Mouse (Mus musculus) embryonic facial prominence, embryonic 11.5 days (tissue): ENCODE measurements around the gene Cenpu. TPM values are rescaled to one million over a fixed set of nuclear protein-coding genes. Genes with fewer than 3 reads are reported as not detected.

Experiments
- ATAC-seq: fragments of 200-750 bp; cut with Nextera tagmentation; replicated peaks from 2 replicates; pipeline ENCODE4 v1.8.0; 2017; ENCODE audit warnings: low read depth; ENCODE audit not compliant: insufficient number of reproducible peaks, low FRiP score, low TSS enrichment
- DNase-seq: peaks from one replicate; pipeline ENCODE4 v3.0.0-alpha.2; 2015; ENCODE audit warnings: low spot score
- H3K27ac ChIP-seq: fragments of 300-500 bp; sonication (generic); replicated peaks from 2 replicates; pipeline ENCODE4 v1.5.1; 2014; ENCODE audit warnings: mild to moderate bottlenecking, low read depth, low read length, control low read depth
- H3K27me3 ChIP-seq: fragments of 300-500 bp; sonication (generic); 2 replicates; pipeline ENCODE4 v1.6.1; 2014; ENCODE audit warnings: mild to moderate bottlenecking, low read length, moderate library complexity, mixed read lengths; ENCODE audit not compliant: control insufficient read depth, insufficient read depth
- H3K36me3 ChIP-seq: fragments of 300-500 bp; sonication (generic); replicated peaks from 2 replicates; pipeline ENCODE4 v1.6.1; 2014; ENCODE audit warnings: low read depth, mild to moderate bottlenecking, low read length, moderate library complexity, mixed read lengths; ENCODE audit not compliant: control insufficient read depth, insufficient read depth
- H3K4me1 ChIP-seq: fragments of 300-500 bp; sonication (generic); 2 replicates; pipeline ENCODE4 v1.6.1; 2014; ENCODE audit warnings: low read length, mixed read lengths; ENCODE audit not compliant: control insufficient read depth, insufficient read depth
- H3K4me2 ChIP-seq: fragments of 300-500 bp; sonication (generic); 2 replicates; pipeline ENCODE4 v1.6.1; 2014; ENCODE audit warnings: low read depth, mild to moderate bottlenecking, control low read depth, low read length, moderate library complexity
- H3K4me3 ChIP-seq: fragments of 300-500 bp; sonication (generic); 2 replicates; pipeline ENCODE4 v1.5.1; 2014; ENCODE audit warnings: low read depth, low read length, control low read depth
- H3K9ac ChIP-seq: fragments of 300-500 bp; sonication (generic); replicated peaks from 2 replicates; pipeline ENCODE4 v1.6.1; 2014; ENCODE audit warnings: mild to moderate bottlenecking, control low read depth, low read length
- H3K9me3 ChIP-seq: fragments of 300-500 bp; sonication (generic); replicated peaks from 2 replicates; pipeline ENCODE4 v1.6.1; 2016; ENCODE audit warnings: mild to moderate bottlenecking, low read length, inconsistent platforms, mixed read lengths; ENCODE audit not compliant: control insufficient read depth
- WGBS: fragments of 180-500 bp; shearing (Covaris S2); extraction: QIAGEN DNeasy Blood & Tissue Kit; methylation state at CpG from one replicate; pipeline ENCODE4 v1.1.7; 2014; 5-methylcytosine and 5-hydroxymethylcytosine counted together
- polyA plus RNA-seq: library from polyadenylated mRNA; unstranded; fragments of >200 nt; fragmentation: Nextera tagmentation; extraction: Ambion mirVana; gene quantifications from 2 replicates; pipeline ENCODE4 v1.2.1, GENCODE M21; 2014

Cenpu gene
- polyA plus RNA-seq, result 29.4 and 36.0 TPM in 2 replicates

DNA sequence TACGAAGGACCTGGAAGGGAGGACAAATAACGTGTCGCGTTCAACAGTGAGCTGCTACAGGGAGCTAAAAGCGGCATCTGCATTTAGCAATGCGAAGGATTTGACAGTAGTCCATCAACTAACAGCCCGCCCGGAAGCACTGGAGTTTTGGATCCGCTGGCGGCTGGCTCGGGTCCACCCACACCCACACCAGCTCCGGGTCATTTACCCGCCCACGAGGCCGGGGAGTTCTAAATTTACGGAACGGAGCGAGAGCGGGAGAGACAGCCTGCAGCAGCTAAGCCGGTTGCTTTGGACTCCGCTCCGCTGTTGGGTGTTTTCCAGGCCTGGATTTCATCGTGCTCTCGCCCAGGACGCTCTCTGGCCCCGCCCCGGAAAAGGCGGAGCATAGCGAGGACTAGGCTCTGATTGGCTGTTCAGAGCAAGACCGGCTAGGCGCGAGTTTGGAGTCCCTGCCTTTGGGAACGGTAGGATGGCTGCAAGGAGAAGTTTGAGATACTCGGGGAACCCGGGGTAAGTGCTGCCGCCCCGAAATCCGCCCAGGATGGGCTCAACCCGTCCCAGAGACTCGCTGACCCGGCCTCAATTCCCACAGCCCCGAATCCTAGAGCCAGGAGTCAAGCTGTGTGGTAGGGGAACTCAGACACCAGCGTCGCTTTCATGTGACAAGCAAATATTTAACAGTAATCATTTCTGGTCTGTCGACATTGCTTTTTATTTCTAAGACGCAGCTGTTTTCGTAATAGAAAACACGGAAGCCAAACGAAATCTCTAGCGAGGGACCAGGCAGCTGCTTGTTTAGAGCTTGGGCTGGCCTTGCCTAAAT is at the start of gene Cenpu:
Gene Cenpu, plus strand, starts transcription at position 414 of the 826 bp plus-strand sequence.
- Histone ChIP-seq H3K27me3 (no peaks in the 10 kb centered on the region), H3K9ac (peak within 1 kb of the TSS; percentile 65), H3K36me3 (no peaks in the 10 kb centered on the region; the same call in 1 of the 2 replicates), H3K4me3 (peak within 1 kb of the TSS; percentile 68), H3K4me2 (peak within 1 kb of the TSS; percentile 53), H3K4me1 (no peaks in the 10 kb centered on the region), H3K9me3 (no peaks in the 10 kb centered on the region), H3K27ac (no peak within 1 kb of the TSS)
- ATAC-seq (peak; percentile 97), DNase-seq (peak; percentile 100)
- WGBS, result under 1% methylated on average over 50 of the region's 50 CpGs

DNA sequence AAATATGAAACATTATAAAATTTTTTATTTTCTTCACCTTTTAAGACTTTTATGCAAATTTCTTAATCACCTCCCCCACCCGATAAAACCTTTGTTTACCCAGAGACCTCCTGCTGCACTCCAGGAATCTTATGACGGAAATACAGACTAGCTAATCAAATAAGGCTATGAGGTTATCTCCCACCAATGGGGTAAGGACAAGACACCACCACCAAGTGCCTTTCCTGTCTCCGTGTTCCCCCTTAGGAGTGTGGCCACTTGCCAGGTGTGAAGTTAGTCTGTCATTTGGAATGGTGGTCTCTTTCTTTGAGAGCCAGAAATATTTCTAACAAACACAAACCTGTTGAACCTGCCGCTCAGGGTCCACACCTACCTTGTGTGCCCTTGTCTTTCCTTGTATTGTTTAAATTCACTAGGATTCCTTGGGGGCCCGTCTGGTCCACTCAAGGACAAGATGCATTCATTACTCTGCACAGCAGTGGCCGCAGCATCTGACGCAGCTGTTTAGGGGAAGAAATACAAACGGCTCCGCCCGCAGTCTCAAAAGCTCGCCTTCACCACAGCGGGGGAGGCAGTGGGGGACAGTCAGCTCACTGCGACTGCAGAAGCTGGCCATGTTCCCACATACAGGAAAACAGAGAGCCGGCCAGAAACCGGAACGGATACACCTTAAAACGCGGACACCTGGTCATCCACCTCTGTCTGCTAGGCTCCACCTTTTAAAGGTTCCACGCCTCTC is 49.3 kb upstream of the Cenpu start:
- Histone ChIP-seq H3K27ac (no peak overlapping the region), H3K4me1 (no peaks in the 10 kb centered on the region), H3K9ac (no peak overlapping the region), H3K4me3 (peak overlapping the region; percentile 8; the same call in 1 of the 2 replicates), H3K4me2 (peak overlapping the region; percentile 27), H3K9me3 (no peaks in the 10 kb centered on the region), H3K27me3 (no peaks in the 10 kb centered on the region), H3K36me3 (no peaks in the 10 kb centered on the region)
- DNase-seq, result no peak
- ATAC-seq, result no peak
- WGBS, result 23% methylated on average over 19 of the region's 19 CpGs

- H3K36me3 ChIP-seq, result no peaks in the 10 kb centered on the region
- no peaks in the 10 kb centered on the region for H3K9me3 ChIP-seq
- peak overlapping the region; percentile 27 for H3K4me2 ChIP-seq
- H3K4me1 ChIP-seq, result no peaks in the 10 kb centered on the region
- H3K27me3 ChIP-seq, result no peaks in the 10 kb centered on the region
- no peak for DNase-seq
- 78% methylated on average over 10 of the region's 12 CpGs for WGBS
- H3K9ac ChIP-seq, result no peak overlapping the region
- H3K27ac ChIP-seq, result no peak overlapping the region
- H3K4me3 ChIP-seq, result no peak overlapping the region
- no peak for ATAC-seq
Measured at GRCm38 (mm10) chr8:46503072-46503695, 48.6 kb upstream of the Cenpu start.

- DNase-seq (no peak), ATAC-seq (no peak)
- Histone ChIP-seq H3K9me3 (no peaks in the 10 kb centered on the region), H3K9ac (no peak overlapping the region), H3K4me3 (no peak overlapping the region), H3K27ac (no peak overlapping the region), H3K4me2 (no peak overlapping the region), H3K27me3 (no peaks in the 10 kb centered on the region), H3K4me1 (no peaks in the 10 kb centered on the region), H3K36me3 (no peaks in the 10 kb centered on the region)
- 32% methylated on average over 3 of the region's 3 CpGs for WGBS
Measured at GRCm38 (mm10) chr8:46504196-46504595, 47.6 kb upstream of the Cenpu start.

- WGBS, result 73% methylated on average over 14 of the region's 14 CpGs
Measured at GRCm38 (mm10) chr8:46508488-46509395, 43.1 kb upstream of the Cenpu start.

GRCm38 (mm10) chr8:46509474-46509873 is 42.4 kb upstream of the Cenpu start:
- Histone ChIP-seq H3K4me2 (no peak overlapping the region), H3K9ac (no peak overlapping the region), H3K36me3 (no peaks in the 10 kb centered on the region), H3K4me1 (no peaks in the 10 kb centered on the region), H3K9me3 (no peaks in the 10 kb centered on the region), H3K27ac (no peak overlapping the region), H3K4me3 (no peak overlapping the region), H3K27me3 (no peaks in the 10 kb centered on the region)
- WGBS, result 75% methylated on average over 3 of the region's 3 CpGs
- ATAC-seq (no peak), DNase-seq (no peak)

More at GRCm38 (mm10) chr8:46508488-46509395, 43.1 kb upstream of the Cenpu start:
- H3K4me3 ChIP-seq, result no peak overlapping the region
- H3K9me3 ChIP-seq, result no peaks in the 10 kb centered on the region
- no peak for ATAC-seq
- no peaks in the 10 kb centered on the region for H3K4me1 ChIP-seq
- no peaks in the 10 kb centered on the region for H3K27me3 ChIP-seq
- DNase-seq, result no peak
- no peak overlapping the region for H3K9ac ChIP-seq
- H3K36me3 ChIP-seq, result no peaks in the 10 kb centered on the region
- H3K27ac ChIP-seq, result no peak overlapping the region
- no peak overlapping the region for H3K4me2 ChIP-seq

GRCm38 (mm10) chr8:46511336-46511735 is 40.5 kb upstream of the Cenpu start:
- Histone ChIP-seq H3K4me1 (no peaks in the 10 kb centered on the region), H3K4me2 (no peak overlapping the region), H3K27ac (no peak overlapping the region), H3K9ac (no peak overlapping the region), H3K4me3 (no peak overlapping the region), H3K9me3 (no peaks in the 10 kb centered on the region), H3K36me3 (no peaks in the 10 kb centered on the region), H3K27me3 (no peaks in the 10 kb centered on the region)
- DNase-seq (no peak), ATAC-seq (no peak)
- 77% methylated on average over 9 of the region's 9 CpGs for WGBS
